Mouse (Mus musculus): ENCODE measurements around the gene Fgfr2. TPM values are rescaled to one million over a fixed set of nuclear protein-coding genes. Genes with fewer than 3 reads are reported as not detected.

The Fgfr2 gene
- polyA plus RNA-seq, 1 experiment from 2014 or later: 92.5 TPM

GRCm38 (mm10) chr7:132111770-132112169, 1011.4 kb downstream of the Fgfr2 start:
- no peak overlapping the region for H3K27ac ChIP-seq
- no peak for DNase-seq (ENCODE audit: low spot score)
- no peaks in the 10 kb centered on the region for H3K9me3 ChIP-seq
- H3K4me3 ChIP-seq: no peak overlapping the region
- no peaks in the 10 kb centered on the region for H3K36me3 ChIP-seq
- no peaks in the 10 kb centered on the region for H3K27me3 ChIP-seq (ENCODE audit: insufficient read depth, poor library complexity, severe bottlenecking)
- no peaks in the 10 kb centered on the region for H3K4me1 ChIP-seq (replicated peaks)
- 80% methylated on average over 5 of the region's 5 CpGs for WGBS

GRCm38 (mm10) chr7:132110308-132110707, 1012.8 kb downstream of the Fgfr2 start:
- no peak overlapping the region for H3K27ac ChIP-seq
- H3K9me3 ChIP-seq: no peaks in the 10 kb centered on the region
- no peaks in the 10 kb centered on the region for H3K27me3 ChIP-seq (ENCODE audit: insufficient read depth, poor library complexity, severe bottlenecking)
- WGBS: 85% methylated on average over 3 of the region's 3 CpGs
- no peak for DNase-seq (ENCODE audit: low spot score)
- H3K4me1 ChIP-seq (replicated peaks): no peaks in the 10 kb centered on the region
- no peaks in the 10 kb centered on the region for H3K36me3 ChIP-seq
- H3K4me3 ChIP-seq: no peak overlapping the region

- Histone ChIP-seq H3K36me3 (no peaks in the 10 kb centered on the region), H3K27ac (no peak overlapping the region), H3K4me3 (no peak overlapping the region), H3K4me1 (replicated peaks) (no peaks in the 10 kb centered on the region), H3K9me3 (no peaks in the 10 kb centered on the region), H3K27me3 (ENCODE audit: insufficient read depth, poor library complexity, severe bottlenecking) (no peaks in the 10 kb centered on the region)
- WGBS: 89% methylated on average over 4 of the region's 4 CpGs
- no peak for DNase-seq (ENCODE audit: low spot score)
These were observed 1016.3 kb downstream of the Fgfr2 start for GRCm38 (mm10) chr7:132106891-132107290.

GRCm38 (mm10) chr7:132105326-132105725, 1017.8 kb downstream of the Fgfr2 start:
- H3K36me3 ChIP-seq: no peaks in the 10 kb centered on the region
- H3K27me3 ChIP-seq (ENCODE audit: insufficient read depth, poor library complexity, severe bottlenecking): no peaks in the 10 kb centered on the region
- WGBS: 89% methylated on average over 4 of the region's 4 CpGs
- H3K9me3 ChIP-seq: no peaks in the 10 kb centered on the region
- no peak overlapping the region for H3K4me3 ChIP-seq
- no peak overlapping the region for H3K27ac ChIP-seq
- H3K4me1 ChIP-seq (replicated peaks): no peaks in the 10 kb centered on the region
- DNase-seq (ENCODE audit: low spot score): no peak

- H3K4me3 ChIP-seq: no peak overlapping the region
- H3K4me1 ChIP-seq (replicated peaks): peaks cover 3% of the 10 kb centered on the region; the same call in 1 of the 2 replicates
- no peaks in the 10 kb centered on the region for H3K9me3 ChIP-seq
- WGBS: 74% methylated on average over 4 of the region's 4 CpGs
- no peaks in the 10 kb centered on the region for H3K27me3 ChIP-seq (ENCODE audit: insufficient read depth, poor library complexity, severe bottlenecking)
- no peak for DNase-seq (ENCODE audit: low spot score)
- no peak overlapping the region for H3K27ac ChIP-seq
- no peaks in the 10 kb centered on the region for H3K36me3 ChIP-seq
These were observed 1024.7 kb downstream of the Fgfr2 start for GRCm38 (mm10) chr7:132098441-132098840.

GRCm38 (mm10) chr7:132094666-132095065, 1028.5 kb downstream of the Fgfr2 start:
- no peak for DNase-seq (ENCODE audit: low spot score)

GRCm38 (mm10) chr7:132091551-132091950, 1031.6 kb downstream of the Fgfr2 start:
- DNase-seq (ENCODE audit: low spot score): no peak
- WGBS: 91% methylated on average over 7 of the region's 7 CpGs
- H3K27ac ChIP-seq: no peak overlapping the region
- no peaks in the 10 kb centered on the region for H3K9me3 ChIP-seq
- no peak overlapping the region for H3K4me3 ChIP-seq
- no peaks in the 10 kb centered on the region for H3K27me3 ChIP-seq (ENCODE audit: insufficient read depth, poor library complexity, severe bottlenecking)
- H3K4me1 ChIP-seq (replicated peaks): no peaks in the 10 kb centered on the region
- no peaks in the 10 kb centered on the region for H3K36me3 ChIP-seq

More at GRCm38 (mm10) chr7:132094666-132095065, 1028.5 kb downstream of the Fgfr2 start:
- Histone ChIP-seq H3K4me1 (replicated peaks) (peaks cover 3% of the 10 kb centered on the region; the same call in 1 of the 2 replicates), H3K36me3 (no peaks in the 10 kb centered on the region), H3K27ac (no peak overlapping the region), H3K4me3 (no peak overlapping the region), H3K27me3 (ENCODE audit: insufficient read depth, poor library complexity, severe bottlenecking) (no peaks in the 10 kb centered on the region), H3K9me3 (no peaks in the 10 kb centered on the region)
- WGBS: 81% methylated on average over 7 of the region's 7 CpGs

- H3K27me3 ChIP-seq (ENCODE audit: insufficient read depth, poor library complexity, severe bottlenecking): no peaks in the 10 kb centered on the region
- WGBS: 85% methylated on average over 6 of the region's 6 CpGs
- H3K27ac ChIP-seq: no peak overlapping the region
- H3K36me3 ChIP-seq: no peaks in the 10 kb centered on the region
- DNase-seq (ENCODE audit: low spot score): no peak
- no peaks in the 10 kb centered on the region for H3K9me3 ChIP-seq
- no peak overlapping the region for H3K4me3 ChIP-seq
- no peaks in the 10 kb centered on the region for H3K4me1 ChIP-seq (replicated peaks)
These were observed 1034.5 kb downstream of the Fgfr2 start for GRCm38 (mm10) chr7:132088606-132089005.

- WGBS: 86% methylated on average over 4 of the region's 4 CpGs
- Histone ChIP-seq H3K27ac (no peak overlapping the region), H3K4me3 (no peak overlapping the region), H3K4me1 (replicated peaks) (no peaks in the 10 kb centered on the region), H3K27me3 (ENCODE audit: insufficient read depth, poor library complexity, severe bottlenecking) (no peaks in the 10 kb centered on the region), H3K36me3 (no peaks in the 10 kb centered on the region), H3K9me3 (no peaks in the 10 kb centered on the region)
- DNase-seq (ENCODE audit: low spot score): no peak
These were observed 1035.0 kb downstream of the Fgfr2 start for GRCm38 (mm10) chr7:132088181-132088580.

GRCm38 (mm10) chr7:132075825-132076224, 1047.3 kb downstream of the Fgfr2 start:
- no peak overlapping the region for H3K4me3 ChIP-seq
- no peak overlapping the region for H3K27ac ChIP-seq
- no peaks in the 10 kb centered on the region for H3K27me3 ChIP-seq (ENCODE audit: insufficient read depth, poor library complexity, severe bottlenecking)
- H3K36me3 ChIP-seq: no peaks in the 10 kb centered on the region
- H3K4me1 ChIP-seq (replicated peaks): 0 out of 2 replicates have a peak, but pooled peaks cover 6% of the 10 kb centered on the region
- H3K9me3 ChIP-seq: no peaks in the 10 kb centered on the region
- WGBS: 76% methylated on average over 1 of the region's 1 CpGs
- no peak for DNase-seq (ENCODE audit: low spot score)

- 0 out of 2 replicates have a peak, but pooled peaks cover 6% of the 10 kb centered on the region for H3K4me1 ChIP-seq (replicated peaks)
- no peaks in the 10 kb centered on the region for H3K9me3 ChIP-seq
- H3K4me3 ChIP-seq: no peak overlapping the region
- no peaks in the 10 kb centered on the region for H3K36me3 ChIP-seq
- no peak overlapping the region for H3K27ac ChIP-seq
- 77% methylated on average over 3 of the region's 3 CpGs for WGBS
- no peak for DNase-seq (ENCODE audit: low spot score)
- H3K27me3 ChIP-seq (ENCODE audit: insufficient read depth, poor library complexity, severe bottlenecking): no peaks in the 10 kb centered on the region
These were observed 1048.6 kb downstream of the Fgfr2 start for GRCm38 (mm10) chr7:132074503-132074902.

- Histone ChIP-seq H3K4me1 (replicated peaks) (no peaks in the 10 kb centered on the region), H3K9me3 (no peaks in the 10 kb centered on the region), H3K27me3 (ENCODE audit: insufficient read depth, poor library complexity, severe bottlenecking) (no peaks in the 10 kb centered on the region), H3K27ac (no peak overlapping the region), H3K36me3 (no peaks in the 10 kb centered on the region), H3K4me3 (no peak overlapping the region)
- WGBS: 88% methylated on average over 6 of the region's 6 CpGs
- DNase-seq (ENCODE audit: low spot score): no peak
These were observed 1052.1 kb downstream of the Fgfr2 start for GRCm38 (mm10) chr7:132070877-132071625.

- 85% methylated on average over 5 of the region's 5 CpGs for WGBS
- no peaks in the 10 kb centered on the region for H3K9me3 ChIP-seq
- DNase-seq (ENCODE audit: low spot score): no peak
- H3K27ac ChIP-seq: no peak overlapping the region
- H3K27me3 ChIP-seq (ENCODE audit: insufficient read depth, poor library complexity, severe bottlenecking): no peaks in the 10 kb centered on the region
- H3K4me1 ChIP-seq (replicated peaks): no peaks in the 10 kb centered on the region
- H3K36me3 ChIP-seq: no peaks in the 10 kb centered on the region
- H3K4me3 ChIP-seq: no peak overlapping the region
These were observed 1055.2 kb downstream of the Fgfr2 start for GRCm38 (mm10) chr7:132067951-132068350.

Measured in hindbrain, embryonic 10.5 days (tissue).